Mouse (Mus musculus) embryonic facial prominence, embryonic 10.5 days (tissue): ENCODE results near the gene Pygm. TPM values are rescaled to one million over a fixed set of nuclear protein-coding genes. Genes with fewer than 3 reads are reported as not detected.

ENCODE experiments used
- DNase-seq: peaks from one replicate; pipeline ENCODE4 v3.0.0-alpha.2; 2017; ENCODE audit warnings: low spot score
- H3K27ac ChIP-seq: fragments of 300-500 bp; sonication (generic); replicated peaks from 2 replicates; pipeline ENCODE4 v1.5.1; 2016; ENCODE audit warnings: mild to moderate bottlenecking
- H3K27me3 ChIP-seq: fragments of 300-500 bp; sonication (generic); replicated peaks from 2 replicates; pipeline ENCODE4 v1.6.1; 2016; ENCODE audit warnings: low read depth, mild to moderate bottlenecking; ENCODE audit not compliant: poor library complexity, severe bottlenecking
- H3K36me3 ChIP-seq: fragments of 300-500 bp; sonication (generic); replicated peaks from 2 replicates; pipeline ENCODE4 v1.6.1; 2016; ENCODE audit warnings: mild to moderate bottlenecking, moderate library complexity
- H3K4me1 ChIP-seq: fragments of 300-500 bp; sonication (generic); 2 replicates; pipeline ENCODE4 v1.6.1; 2016
- H3K4me3 ChIP-seq: fragments of 300-500 bp; sonication (generic); 2 replicates; pipeline ENCODE4 v1.5.1; 2016; ENCODE audit warnings: mild to moderate bottlenecking, moderate library complexity
- H3K9me3 ChIP-seq: fragments of 300-500 bp; sonication (generic); 2 replicates; pipeline ENCODE4 v1.6.1; 2016; ENCODE audit warnings: mild to moderate bottlenecking
- WGBS: fragments of 180-500 bp; shearing (Covaris S2); methylation state at CpG from one replicate; pipeline ENCODE4 v1.1.7; 2016; 5-methylcytosine and 5-hydroxymethylcytosine counted together
- polyA plus RNA-seq: library from polyadenylated mRNA; unstranded; fragments of >200 nt; fragmentation: Nextera tagmentation; extraction: Ambion mirVana; gene quantifications from 2 replicates; pipeline ENCODE4 v1.2.1, GENCODE M21; 2016

Pygm gene
- polyA plus RNA-seq, 1 experiment from 2014 or later: 2.2 TPM

- WGBS: 89% methylated on average over 9 of the region's 9 CpGs
- no peak for DNase-seq
These were observed 3.6 kb upstream of the Pygm start for GRCm38 (mm10) chr19:6380411-6381166.

GRCm38 (mm10) chr19:6381238-6381637, 3.0 kb upstream of the Pygm start:
- H3K36me3 ChIP-seq: peaks cover 48% of the 10 kb centered on the region
- no peak overlapping the region for H3K4me3 ChIP-seq
- no peaks in the 10 kb centered on the region for H3K9me3 ChIP-seq
- no peak for DNase-seq
- no peak overlapping the region for H3K27ac ChIP-seq
- no peaks in the 10 kb centered on the region for H3K27me3 ChIP-seq
- WGBS: 96% methylated on average over 5 of the region's 5 CpGs
- H3K4me1 ChIP-seq: peaks cover 28% of the 10 kb centered on the region

More at GRCm38 (mm10) chr19:6380411-6381166, 3.6 kb upstream of the Pygm start:
- peaks cover 24% of the 10 kb centered on the region for H3K4me1 ChIP-seq
- no peaks in the 10 kb centered on the region for H3K27me3 ChIP-seq
- H3K9me3 ChIP-seq: no peaks in the 10 kb centered on the region
- no peak overlapping the region for H3K27ac ChIP-seq
- H3K36me3 ChIP-seq: peaks cover 54% of the 10 kb centered on the region
- H3K4me3 ChIP-seq: no peak overlapping the region

- Histone ChIP-seq H3K36me3 (peaks cover 36% of the 10 kb centered on the region), H3K27me3 (no peaks in the 10 kb centered on the region), H3K4me1 (peaks cover 32% of the 10 kb centered on the region), H3K4me3 (no peak overlapping the region), H3K9me3 (no peaks in the 10 kb centered on the region), H3K27ac (no peak overlapping the region)
- DNase-seq: no peak
- 76% methylated on average over 4 of the region's 4 CpGs for WGBS
These were observed 1.8 kb upstream of the Pygm start for GRCm38 (mm10) chr19:6382323-6382924.

- H3K4me3 ChIP-seq: no peak overlapping the region
- H3K4me1 ChIP-seq: peaks cover 32% of the 10 kb centered on the region
- peaks cover 4% of the 10 kb centered on the region; the same call in 1 of the 2 replicates for H3K27me3 ChIP-seq
- no peaks in the 10 kb centered on the region for H3K9me3 ChIP-seq
- no peak for DNase-seq
- peaks cover 26% of the 10 kb centered on the region for H3K36me3 ChIP-seq
- WGBS: 53% methylated on average over 5 of the region's 5 CpGs
- 0 out of 2 replicates have a peak overlapping the region, but pooled peaks have one; percentile 0 for H3K27ac ChIP-seq
These were observed 729 bp upstream of the Pygm start for GRCm38 (mm10) chr19:6383470-6383869.

- Histone ChIP-seq H3K4me1 (peaks cover 43% of the 10 kb centered on the region), H3K4me3 (no peak overlapping the region), H3K27me3 (peaks cover 15% of the 10 kb centered on the region), H3K9me3 (no peaks in the 10 kb centered on the region), H3K27ac (no peak overlapping the region), H3K36me3 (peaks cover 11% of the 10 kb centered on the region)
- DNase-seq: no peak
- 67% methylated on average over 11 of the region's 11 CpGs for WGBS
These were observed 755 bp downstream of the Pygm start for GRCm38 (mm10) chr19:6384954-6385353.

- 0 out of 2 replicates have a peak overlapping the region, but pooled peaks have one; percentile 1 for H3K4me3 ChIP-seq
- no peaks in the 10 kb centered on the region for H3K9me3 ChIP-seq
- WGBS: 74% methylated on average over 5 of the region's 5 CpGs
- H3K27ac ChIP-seq: no peak overlapping the region
- peaks cover 9% of the 10 kb centered on the region for H3K36me3 ChIP-seq
- DNase-seq: no peak
- peaks cover 15% of the 10 kb centered on the region for H3K27me3 ChIP-seq
- H3K4me1 ChIP-seq: peaks cover 48% of the 10 kb centered on the region
These were observed 1.2 kb downstream of the Pygm start for GRCm38 (mm10) chr19:6385419-6385818.

- WGBS: 80% methylated on average over 7 of the region's 7 CpGs
- peaks cover 5% of the 10 kb centered on the region for H3K36me3 ChIP-seq
- peaks cover 51% of the 10 kb centered on the region for H3K4me1 ChIP-seq
- H3K27ac ChIP-seq: no peak overlapping the region
- no peak for DNase-seq
- H3K27me3 ChIP-seq: peaks cover 15% of the 10 kb centered on the region
- H3K4me3 ChIP-seq: 0 out of 2 replicates have a peak overlapping the region, but pooled peaks have one; percentile 1
- H3K9me3 ChIP-seq: no peaks in the 10 kb centered on the region
These were observed 1.6 kb downstream of the Pygm start for GRCm38 (mm10) chr19:6385821-6386220.

GRCm38 (mm10) chr19:6386234-6386633, 2.0 kb downstream of the Pygm start:
- H3K4me1 ChIP-seq: peaks cover 51% of the 10 kb centered on the region
- 68% methylated on average over 9 of the region's 9 CpGs for WGBS
- no peaks in the 10 kb centered on the region for H3K9me3 ChIP-seq
- H3K27me3 ChIP-seq: peaks cover 15% of the 10 kb centered on the region
- H3K4me3 ChIP-seq: no peak overlapping the region
- no peak overlapping the region for H3K27ac ChIP-seq
- DNase-seq: no peak
- H3K36me3 ChIP-seq: peaks cover 1% of the 10 kb centered on the region

- no peak overlapping the region for H3K27ac ChIP-seq
- 86% methylated on average over 13 of the region's 13 CpGs for WGBS
- no peaks in the 10 kb centered on the region for H3K36me3 ChIP-seq
- H3K9me3 ChIP-seq: no peaks in the 10 kb centered on the region
- no peak for DNase-seq
- no peak overlapping the region for H3K4me3 ChIP-seq
- peaks cover 15% of the 10 kb centered on the region for H3K27me3 ChIP-seq
- peaks cover 51% of the 10 kb centered on the region for H3K4me1 ChIP-seq
These were observed 3.8 kb downstream of the Pygm start for GRCm38 (mm10) chr19:6388006-6388405.

- peak overlapping the region; percentile 71; the same call in 1 of the 2 replicates for H3K27ac ChIP-seq
- WGBS: 2% methylated on average over 16 of the region's 16 CpGs
- DNase-seq: peak; percentile 66
- H3K36me3 ChIP-seq: no peaks in the 10 kb centered on the region
- H3K9me3 ChIP-seq: no peaks in the 10 kb centered on the region
- peak overlapping the region; percentile 53 for H3K4me3 ChIP-seq
- H3K27me3 ChIP-seq: peaks cover 15% of the 10 kb centered on the region
- peaks cover 34% of the 10 kb centered on the region for H3K4me1 ChIP-seq
These were observed 5.6 kb downstream of the Pygm start for GRCm38 (mm10) chr19:6389803-6390202.

GRCm38 (mm10) chr19:6390251-6390650, 6.1 kb downstream of the Pygm start:
- no peak for DNase-seq
- no peaks in the 10 kb centered on the region for H3K36me3 ChIP-seq
- no peak overlapping the region for H3K27ac ChIP-seq
- WGBS: 54% methylated on average over 6 of the region's 6 CpGs
- H3K4me3 ChIP-seq: peak overlapping the region; percentile 53
- peaks cover 30% of the 10 kb centered on the region for H3K4me1 ChIP-seq
- no peaks in the 10 kb centered on the region for H3K9me3 ChIP-seq
- H3K27me3 ChIP-seq: peaks cover 15% of the 10 kb centered on the region

- DNase-seq: no peak
- H3K27me3 ChIP-seq: peaks cover 33% of the 10 kb centered on the region
- WGBS: 92% methylated on average over 14 of the region's 14 CpGs
- H3K9me3 ChIP-seq: no peaks in the 10 kb centered on the region
- no peaks in the 10 kb centered on the region for H3K36me3 ChIP-seq
- no peak overlapping the region for H3K27ac ChIP-seq
- H3K4me3 ChIP-seq: no peak overlapping the region
- peaks cover 19% of the 10 kb centered on the region for H3K4me1 ChIP-seq
These were observed 8.7 kb downstream of the Pygm start for GRCm38 (mm10) chr19:6392743-6393393.
